Mouse (Mus musculus): ENCODE measurements at regions not wholly inside any gene's neighbourhood (a gene's known extent, or its start where the extent isn't known, plus 50 kb on each side); places are given as distances from the start of the nearest gene placed in this dataset.

DNA sequence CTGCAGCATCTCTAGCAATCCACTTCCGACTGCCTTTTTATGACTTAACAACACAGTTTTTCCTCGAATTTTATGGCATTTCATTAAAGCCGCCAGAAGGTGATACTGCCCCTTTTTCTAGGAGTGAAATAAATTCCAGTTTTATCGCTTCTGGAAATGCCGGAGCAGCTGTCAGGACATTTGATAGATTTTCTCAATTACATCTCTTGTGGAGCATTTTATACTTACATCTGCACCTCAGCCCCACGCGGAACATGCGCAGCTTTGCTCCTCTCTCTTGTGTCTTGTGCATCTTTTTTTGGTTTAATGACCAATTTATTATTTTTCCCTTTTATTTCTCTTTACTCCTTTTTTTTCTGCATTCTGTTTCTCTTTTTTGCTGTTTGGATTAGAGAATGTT, 140.9 kb upstream of the Creb1 start:
- no peak for TF ChIP-seq GATA1 (IDR thresholded peaks at IDR 0.05; ENCODE audit: borderline replicate concordance, low read length)
- no peak for TF ChIP-seq FLI1 (IDR thresholded peaks at IDR 0.05; ENCODE audit: low read length)
